Mouse (Mus musculus) myocyte (in vitro differentiated cells): ENCODE data around the gene Slc13a4.

Source experiments
- CEBPB ChIP-seq: IDR thresholded peaks from 2 replicates; pipeline ENCODE4 v1.6.1; 2011; ENCODE audit warnings: mild to moderate bottlenecking, moderate library complexity; ENCODE audit not compliant: poor library complexity, insufficient read depth, severe bottlenecking
- E2F4 ChIP-seq: IDR thresholded peaks from one replicate; pipeline ENCODE4 v1.6.1; 2011; ENCODE audit warnings: mild to moderate bottlenecking, control low read depth, moderate library complexity; ENCODE audit not compliant: insufficient read depth
- MAX ChIP-seq: IDR thresholded peaks from one replicate; pipeline ENCODE4 v1.6.1; 2011; ENCODE audit warnings: low read depth, mild to moderate bottlenecking, control low read depth
- MYOD1 ChIP-seq, 3 experiments: IDR thresholded peaks; one replicate each; pipeline ENCODE4 v1.6.1; 2011; ENCODE audit warnings: control low read depth in 2 of 3, low read depth in 2 of 3, mild to moderate bottlenecking in 2 of 3, moderate library complexity in 1 of 3; ENCODE audit not compliant: insufficient read length in 2 of 3, control insufficient read depth in 1 of 3
- POLR2A ChIP-seq: IDR thresholded peaks from one replicate; pipeline ENCODE4 v1.6.1; 2011; ENCODE audit warnings: low read depth, mild to moderate bottlenecking, control low read depth, moderate library complexity; ENCODE audit not compliant: insufficient read length
- POLR2AphosphoS2 ChIP-seq: IDR thresholded peaks from one replicate; pipeline ENCODE4 v1.6.1; 2011; ENCODE audit warnings: low read depth, control low read depth; ENCODE audit not compliant: insufficient read length
- TCF12 ChIP-seq: IDR thresholded peaks from one replicate; pipeline ENCODE4 v1.6.1; 2011; ENCODE audit warnings: mild to moderate bottlenecking, control low read depth; ENCODE audit not compliant: poor library complexity, insufficient read depth, severe bottlenecking

DNA sequence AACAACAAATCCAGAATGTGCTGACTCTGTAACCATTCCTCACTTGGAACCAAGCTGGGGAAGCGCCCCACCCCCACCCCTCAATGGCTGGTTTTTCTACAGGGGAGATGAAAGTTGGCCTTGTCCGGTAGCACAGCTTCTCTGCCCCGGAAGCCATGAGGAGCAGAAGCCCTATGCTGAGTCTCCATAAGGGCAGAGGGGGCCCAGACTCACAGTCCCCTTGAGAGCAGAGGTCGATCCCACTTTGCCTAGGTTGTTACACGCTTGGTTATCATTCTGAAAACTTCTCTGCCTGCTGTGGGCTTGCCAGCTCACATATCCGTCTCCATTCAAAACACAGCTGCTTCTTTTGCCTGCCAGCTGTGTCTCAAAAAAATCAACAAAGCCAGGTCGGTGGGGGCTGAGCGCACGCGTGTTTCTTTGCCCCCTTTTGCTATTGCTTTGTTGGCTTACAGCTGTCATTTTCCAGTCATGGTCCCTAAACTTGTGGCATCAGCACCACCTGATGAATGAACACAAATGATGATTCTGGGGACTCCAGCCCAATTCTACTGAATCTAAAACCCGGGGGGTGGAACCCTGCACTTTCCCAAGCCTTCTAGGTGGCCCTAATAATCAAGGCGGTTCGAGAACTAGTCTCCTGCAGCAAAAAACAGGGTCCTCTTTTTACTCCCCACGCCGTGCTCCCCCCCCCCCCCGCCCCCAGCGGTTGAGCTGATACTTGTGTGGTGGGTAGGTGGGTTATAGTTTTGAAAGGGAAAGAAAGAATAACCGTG is 46.1 kb upstream of the Slc13a4 start:
- TF ChIP-seq POLR2A: no peak
- no peak for TF ChIP-seq MAX
- TF ChIP-seq POLR2AphosphoS2: no peak
- no peak for TF ChIP-seq TCF12
- no peak for TF ChIP-seq CEBPB
- TF ChIP-seq MYOD1 (IDR thresholded peaks at IDR 0.05; ENCODE audit: control insufficient read depth in 1 of 3, insufficient read length in 2 of 3, low read depth in 2 of 3): no peak
- no peak for TF ChIP-seq E2F4
